Mouse (Mus musculus) kidney, postnatal 10 days (tissue): ENCODE measurements around the gene BC016579.

Experiments
- DNase-seq: peaks from one replicate; pipeline ENCODE4 v3.0.0; 2021; ENCODE audit warnings: mixed read lengths

BC016579 gene

GRCm38 (mm10) chr16:45653934-45654332 lies at the start of gene BC016579:
Gene BC016579, minus strand, starts transcription at chr16:45654068.
- DNase-seq = peak; percentile 62

GRCm38 (mm10) chr16:45699301-45699700 lies 45.4 kb upstream of the BC016579 start:
- DNase-seq = no peak

GRCm38 (mm10) chr16:45697996-45698395 lies 44.1 kb upstream of the BC016579 start:
- no peak for DNase-seq

GRCm38 (mm10) chr16:45695445-45696160 lies 41.7 kb upstream of the BC016579 start:
- no peak for DNase-seq

GRCm38 (mm10) chr16:45693558-45693957 lies 39.7 kb upstream of the BC016579 start, which contains the start of gene Tmprss7:
Gene Tmprss7, minus strand, starts transcription at chr16:45693658.
- no peak for DNase-seq

GRCm38 (mm10) chr16:45692851-45693250 lies 39.0 kb upstream of the BC016579 start:
- no peak for DNase-seq

- no peak for DNase-seq
These were observed 36.3 kb upstream of the BC016579 start for GRCm38 (mm10) chr16:45690178-45690577.

- no peak for DNase-seq
These were observed 33.0 kb upstream of the BC016579 start for GRCm38 (mm10) chr16:45686833-45687232.

- no peak for DNase-seq
These were observed 31.4 kb upstream of the BC016579 start for GRCm38 (mm10) chr16:45685295-45685694.

GRCm38 (mm10) chr16:45684815-45685214 lies 30.9 kb upstream of the BC016579 start:
- peak; percentile 88 for DNase-seq

GRCm38 (mm10) chr16:45676462-45676861 lies 22.6 kb upstream of the BC016579 start:
- DNase-seq = peak; percentile 34

- DNase-seq = no peak
These were observed 16.1 kb upstream of the BC016579 start for GRCm38 (mm10) chr16:45670005-45670404.

- no peak for DNase-seq
These were observed 14.3 kb upstream of the BC016579 start for GRCm38 (mm10) chr16:45668178-45668577.

GRCm38 (mm10) chr16:45666136-45666535 lies 12.3 kb upstream of the BC016579 start:
- no peak for DNase-seq

- no peak for DNase-seq
These were observed 8.5 kb upstream of the BC016579 start for GRCm38 (mm10) chr16:45662381-45662780.

GRCm38 (mm10) chr16:45659596-45659995 lies 5.7 kb upstream of the BC016579 start:
- DNase-seq = no peak

- DNase-seq = no peak
These were observed 4.4 kb upstream of the BC016579 start for GRCm38 (mm10) chr16:45658248-45658647.

GRCm38 (mm10) chr16:45657574-45658159 lies 3.8 kb upstream of the BC016579 start:
- DNase-seq = no peak

- DNase-seq = no peak
These were observed 597 bp upstream of the BC016579 start for GRCm38 (mm10) chr16:45654465-45654864.

- DNase-seq = no peak
These were observed 597 bp downstream of the BC016579 start for GRCm38 (mm10) chr16:45653009-45653933.

GRCm38 (mm10) chr16:45651497-45651896 lies 2.4 kb downstream of the BC016579 start:
- DNase-seq = no peak

- peak; percentile 18 for DNase-seq
These were observed 9.5 kb downstream of the BC016579 start for GRCm38 (mm10) chr16:45644380-45644779.

- no peak for DNase-seq
These were observed 9.9 kb downstream of the BC016579 start for GRCm38 (mm10) chr16:45643944-45644343.
